Mouse (Mus musculus) kidney, adult 18-20 months (tissue): Measurements from ENCODE around the gene Adcy7.

Source experiments
- DNase-seq: peaks from one replicate; pipeline ENCODE4 v3.0.0; 2021

The Adcy7 gene

GRCm38 (mm10) chr8:88301589-88302437 lies 29.6 kb downstream of the Adcy7 start:
- no peak for DNase-seq

DNA sequence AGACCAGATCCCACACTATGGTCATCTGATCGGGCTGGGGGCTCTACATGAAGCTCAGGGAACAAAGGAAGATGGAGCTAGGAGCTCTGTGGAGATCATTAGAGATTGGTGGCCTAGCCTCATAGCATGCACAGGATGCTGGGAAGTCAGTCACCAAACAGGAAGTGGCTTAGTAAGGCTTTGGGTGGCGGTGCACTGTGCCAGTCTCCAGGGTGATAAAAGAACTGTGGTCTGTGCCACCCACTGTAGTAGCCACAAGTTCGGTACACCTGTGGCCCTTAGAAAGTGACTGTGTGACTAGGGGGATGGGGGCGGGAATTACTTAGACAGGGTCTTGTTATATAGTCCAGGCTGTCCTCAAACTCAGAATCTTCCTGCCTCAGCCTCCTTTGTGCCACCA lies 33.6 kb downstream of the Adcy7 start:
- DNase-seq: no peak

DNA sequence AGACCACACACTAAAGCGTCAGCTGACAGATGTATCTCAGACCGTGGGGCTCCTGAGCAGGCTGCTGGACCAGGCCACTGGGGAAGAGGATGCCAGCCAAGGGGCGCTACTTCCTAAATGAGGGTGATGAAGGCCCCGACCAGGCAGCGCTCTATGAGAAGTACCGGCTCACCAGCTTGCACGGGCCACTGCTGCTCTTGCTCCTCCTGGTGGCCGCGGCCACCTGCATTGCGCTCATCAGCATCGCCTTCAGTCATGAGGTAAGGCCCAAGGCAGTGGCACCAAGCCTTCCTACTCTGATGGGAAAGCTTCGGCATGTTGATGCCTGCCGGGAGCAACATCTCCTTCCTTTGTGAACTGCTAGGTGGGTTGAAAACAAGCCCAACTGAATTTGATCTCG lies 34.3 kb downstream of the Adcy7 start:
- DNase-seq: no peak

- no peak for DNase-seq
These were observed 35.5 kb downstream of the Adcy7 start for GRCm38 (mm10) chr8:88307736-88308135.

GRCm38 (mm10) chr8:88309274-88309873 lies 37.2 kb downstream of the Adcy7 start:
- DNase-seq: no peak

DNA sequence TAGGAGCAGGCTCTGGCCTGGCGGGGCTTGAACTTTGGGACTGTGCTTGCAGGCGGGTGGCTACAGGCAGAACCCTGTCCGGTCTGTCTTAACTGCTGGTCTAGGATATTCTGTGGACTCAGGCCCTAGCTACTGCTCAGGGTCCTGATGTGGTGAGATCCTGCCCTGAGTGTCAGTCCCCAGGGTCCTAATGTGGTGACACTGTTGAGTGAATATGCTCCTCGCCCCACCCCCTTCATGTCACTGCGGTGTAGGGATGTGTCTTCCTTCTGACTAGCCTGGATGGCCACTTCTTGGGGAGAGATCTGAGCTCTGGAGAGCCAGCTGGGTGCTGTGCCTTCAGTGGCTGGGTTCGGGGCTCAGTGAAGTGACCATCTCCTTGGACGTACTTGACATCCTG lies 37.7 kb downstream of the Adcy7 start:
- DNase-seq: no peak

GRCm38 (mm10) chr8:88310286-88310685 lies 38.1 kb downstream of the Adcy7 start:
- DNase-seq: no peak

DNA sequence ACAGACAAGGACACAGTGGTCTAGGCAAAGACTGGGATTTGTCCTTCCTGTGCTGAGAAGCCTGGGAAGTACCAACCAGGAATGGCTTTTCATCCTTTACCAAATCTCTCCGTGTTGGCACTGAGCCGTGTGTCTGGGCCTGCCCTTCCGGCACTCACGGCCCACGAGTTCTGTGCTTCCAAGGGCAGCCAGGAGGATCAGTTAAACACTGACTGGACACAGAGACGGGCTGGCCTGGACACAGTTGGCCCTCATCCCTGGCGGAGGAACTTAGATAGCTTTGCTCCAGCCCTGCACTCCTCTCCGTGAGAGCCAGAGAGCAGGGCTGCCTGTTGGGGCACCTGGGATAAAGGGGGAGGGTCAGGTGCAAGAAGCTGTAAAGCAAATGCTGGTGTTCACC lies 40.8 kb downstream of the Adcy7 start:
- DNase-seq: peak; percentile 22

GRCm38 (mm10) chr8:88313991-88314390 lies 41.8 kb downstream of the Adcy7 start:
- no peak for DNase-seq

DNA sequence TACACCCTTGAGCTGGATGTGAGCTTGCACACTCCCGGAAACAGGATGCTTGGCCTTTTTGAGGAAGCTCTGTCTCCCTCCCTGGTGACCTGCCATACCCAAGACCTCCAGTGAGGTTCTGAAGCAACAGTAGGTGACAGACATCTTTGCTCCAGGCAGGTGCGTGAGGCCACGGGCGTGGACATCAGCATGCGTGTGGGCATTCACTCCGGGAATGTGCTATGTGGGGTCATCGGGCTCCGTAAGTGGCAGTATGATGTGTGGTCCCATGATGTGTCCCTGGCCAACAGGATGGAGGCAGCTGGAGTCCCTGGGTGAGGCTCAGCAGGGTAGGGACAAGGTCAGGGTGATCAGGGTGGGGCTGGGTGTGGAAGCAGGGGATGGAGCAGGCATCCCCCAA lies 43.1 kb downstream of the Adcy7 start:
- DNase-seq: no peak

DNA sequence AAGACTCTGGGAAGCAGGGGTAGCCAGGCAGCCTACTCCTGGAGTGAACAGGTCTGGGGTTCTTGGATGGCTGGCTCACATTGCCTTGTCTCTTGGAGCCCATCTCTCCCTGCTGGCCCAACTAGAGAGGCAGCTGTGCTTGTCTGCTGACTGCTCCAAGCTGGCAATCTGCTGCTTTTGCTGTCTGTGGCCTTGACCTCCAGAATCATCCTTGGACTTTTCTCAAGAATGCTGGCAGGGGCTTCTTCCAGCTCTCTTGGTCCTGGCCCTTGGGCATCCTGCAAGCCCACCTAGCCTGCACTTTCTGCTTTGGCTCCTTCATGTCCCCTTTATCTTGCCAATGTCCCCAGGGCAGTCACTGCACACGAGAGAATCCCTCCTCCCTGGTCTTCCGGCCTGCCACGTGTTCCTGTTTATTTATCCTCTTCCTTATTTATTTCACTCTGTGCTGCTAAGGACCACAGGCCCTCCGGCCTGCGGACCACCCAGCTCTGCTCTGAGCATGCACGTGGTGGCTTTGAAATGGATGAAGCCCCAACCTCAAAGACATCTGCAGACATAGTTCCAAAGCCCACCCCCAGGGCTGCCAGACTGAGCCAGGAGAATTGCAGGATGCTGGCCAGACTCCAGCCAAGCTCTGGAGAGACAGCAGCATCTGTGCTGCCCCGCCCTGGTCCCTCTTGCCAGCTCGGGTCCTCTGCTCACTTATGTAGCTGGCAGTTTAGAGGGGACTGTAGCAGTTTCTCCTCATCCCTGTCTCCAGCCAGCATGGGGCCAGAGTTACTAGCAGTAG lies 44.1 kb downstream of the Adcy7 start:
- DNase-seq: peak; percentile 21

DNA sequence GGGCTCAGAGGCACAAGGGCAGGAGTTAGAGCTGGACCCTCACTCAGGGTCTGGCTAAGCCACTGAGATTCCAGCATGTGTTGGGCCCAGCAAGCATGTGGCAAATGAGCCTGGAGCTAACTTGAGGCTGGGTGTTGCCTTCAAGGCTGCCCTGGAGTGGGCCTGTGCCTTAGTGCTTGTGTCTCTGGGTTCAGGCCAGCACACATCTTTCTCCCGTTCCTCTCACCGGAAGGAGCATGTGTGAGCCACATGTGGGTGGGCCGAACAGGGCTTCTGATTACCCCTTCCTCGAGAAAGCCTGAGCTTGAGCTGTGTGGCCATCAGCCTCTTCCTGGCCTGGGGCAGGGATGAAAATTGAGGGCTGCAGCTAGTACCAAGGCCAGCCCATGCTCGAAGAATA lies 45.1 kb downstream of the Adcy7 start:
- no peak for DNase-seq

DNA sequence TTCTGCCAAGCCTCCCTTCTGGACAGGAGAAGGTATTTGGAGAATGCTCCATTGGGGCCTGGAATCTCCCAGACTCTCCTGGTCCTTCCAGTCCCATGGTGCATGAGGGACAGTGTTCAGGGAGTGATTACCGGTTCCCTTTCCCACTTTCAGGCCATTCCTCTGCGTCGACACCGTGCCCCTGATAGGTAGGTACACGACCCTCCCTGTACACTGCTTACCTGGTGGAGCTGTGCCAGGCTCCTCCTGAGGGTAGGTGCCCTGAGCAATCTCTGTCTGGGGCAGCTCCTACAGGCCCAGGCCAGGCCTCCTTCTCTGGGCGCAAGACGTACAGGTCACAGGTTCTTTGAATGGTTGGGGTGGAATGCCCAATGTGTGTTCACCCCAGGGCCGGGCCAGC lies 45.9 kb downstream of the Adcy7 start:
- DNase-seq: no peak

GRCm38 (mm10) chr8:88320134-88320533 lies 47.9 kb downstream of the Adcy7 start:
- DNase-seq: no peak

GRCm38 (mm10) chr8:88321387-88321786 lies 49.2 kb downstream of the Adcy7 start:
- DNase-seq: no peak

- no peak for DNase-seq
These were observed 51.3 kb downstream of the Adcy7 start for GRCm38 (mm10) chr8:88323523-88323922.

DNA sequence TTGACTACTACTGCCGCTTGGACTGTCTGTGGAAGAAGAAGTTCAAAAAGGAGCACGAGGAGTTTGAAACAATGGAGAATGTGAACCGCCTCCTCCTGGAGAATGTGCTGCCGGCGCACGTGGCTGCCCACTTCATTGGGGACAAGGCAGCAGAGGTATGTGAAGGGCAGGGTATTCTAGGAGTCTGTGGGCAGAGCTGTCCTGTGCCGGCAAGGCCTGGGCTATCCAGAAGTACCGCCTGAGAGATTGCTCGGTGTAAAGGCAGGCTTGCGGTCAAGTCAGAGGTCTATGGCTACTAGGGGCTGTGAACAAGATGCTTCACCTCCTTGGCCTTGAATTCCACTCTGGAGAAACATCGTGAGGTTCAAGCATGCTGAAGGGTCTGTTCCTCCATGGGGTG lies 52.6 kb downstream of the Adcy7 start:
- DNase-seq: no peak

- DNase-seq: no peak
These were observed 53.0 kb downstream of the Adcy7 start for GRCm38 (mm10) chr8:88325251-88325650.

- DNase-seq: no peak
These were observed 53.6 kb downstream of the Adcy7 start for GRCm38 (mm10) chr8:88325795-88326194.

GRCm38 (mm10) chr8:88326328-88326727 lies 54.1 kb downstream of the Adcy7 start:
- no peak for DNase-seq

DNA sequence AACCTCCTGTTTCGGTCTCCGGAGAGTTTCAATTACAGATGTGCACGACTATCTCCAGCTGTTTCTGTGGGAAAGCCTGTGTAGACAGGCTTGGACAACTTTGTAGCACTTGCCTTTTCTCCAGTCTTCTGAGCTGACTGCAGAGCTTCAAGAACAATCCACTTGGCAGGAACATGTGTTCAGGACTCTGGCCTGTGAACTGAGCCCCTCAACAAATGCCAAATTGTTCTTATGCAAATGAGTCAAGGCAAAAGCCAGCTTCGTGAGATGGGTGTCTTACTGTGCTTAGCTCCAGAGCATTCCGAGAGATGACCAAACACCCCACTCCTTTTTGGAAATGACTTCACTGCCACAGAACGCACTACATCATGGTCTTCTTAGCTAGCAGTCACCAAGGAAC lies 56.5 kb downstream of the Adcy7 start:
- DNase-seq: no peak

- no peak for DNase-seq
These were observed 58.6 kb downstream of the Adcy7 start for GRCm38 (mm10) chr8:88330816-88331215.

GRCm38 (mm10) chr8:88334384-88334783 lies 62.2 kb downstream of the Adcy7 start:
- DNase-seq: no peak

GRCm38 (mm10) chr8:88334975-88335374 lies 62.8 kb downstream of the Adcy7 start:
- no peak for DNase-seq
